27 mouse cellular contexts compared by ENCODE assay signal in the genomic region with DNA sequence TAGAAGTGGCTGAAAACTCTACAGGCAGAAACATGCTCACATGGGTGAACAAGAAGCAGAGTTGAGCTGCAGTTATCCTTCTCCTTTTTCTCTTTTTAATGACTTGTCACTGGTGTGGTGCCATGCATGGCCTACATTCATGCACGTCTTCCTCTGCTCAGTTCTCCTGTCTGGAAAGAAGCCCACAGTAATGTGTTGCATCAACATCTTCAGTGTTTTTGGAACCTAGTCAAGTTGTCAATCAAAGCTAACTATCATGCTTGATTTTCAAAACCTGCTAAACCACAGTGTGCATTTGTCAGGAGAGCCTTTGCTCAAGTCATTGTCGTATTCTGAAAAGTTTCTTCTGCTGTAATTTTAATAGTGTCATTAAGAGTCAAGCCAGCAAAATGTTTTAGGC.
"Had no signal": no experiment of that assay in that cellular context is flagged by ENCODE, and none has a peak within 500 bp of the region (broad histone marks: within the 10 kb centered on the region; RNA-seq: fewer than 3 reads in every experiment).

No protein-coding gene starts in this region.

- H3K27me3 ChIP-seq: heart, embryonic 13.5 days; heart, embryonic 15.5 days; hindbrain, embryonic 13.5 days; hindbrain, embryonic 15.5 days; kidney, embryonic 15.5 days; limb, embryonic 12.5 days; liver, embryonic 13.5 days; liver, embryonic 15.5 days had no signal

- H3K36me3 ChIP-seq: heart, embryonic 13.5 days; heart, embryonic 15.5 days; hindbrain, embryonic 13.5 days; hindbrain, embryonic 15.5 days; kidney, embryonic 15.5 days; limb, embryonic 10.5 days; limb, embryonic 12.5 days; liver, embryonic 13.5 days; liver, embryonic 15.5 days had no signal

- H3K4me1 ChIP-seq: heart, embryonic 13.5 days; heart, embryonic 15.5 days; hindbrain, embryonic 13.5 days; hindbrain, embryonic 15.5 days; kidney, embryonic 15.5 days; limb, embryonic 10.5 days; limb, embryonic 12.5 days; liver, embryonic 13.5 days; liver, embryonic 15.5 days had no signal

- H3K9me3 ChIP-seq: heart, embryonic 13.5 days; heart, embryonic 15.5 days; hindbrain, embryonic 13.5 days; hindbrain, embryonic 15.5 days; kidney, embryonic 15.5 days; limb, embryonic 10.5 days; liver, embryonic 13.5 days; liver, embryonic 15.5 days had no signal

- H3K9ac ChIP-seq: heart, embryonic 13.5 days; heart, embryonic 15.5 days; hindbrain, embryonic 13.5 days; hindbrain, embryonic 15.5 days; kidney, embryonic 15.5 days; limb, embryonic 12.5 days; liver, embryonic 13.5 days; liver, embryonic 15.5 days had no signal

- DNase-seq: gastrocnemius, postnatal 14 days; gastrocnemius, postnatal 36 days; heart, adult 11 months; heart, adult 2 months; heart, postnatal 14 days; heart, postnatal 36 days; kidney, adult 11 months; kidney, adult 2 months; kidney, adult 9 months; kidney, postnatal 14 days; kidney, postnatal 36 days; liver; liver, embryonic 13.5 days had no signal

- ATAC-seq: hindbrain, postnatal 0 days; intestine, embryonic 16.5 days had no signal

- H3K4me2 ChIP-seq: heart, embryonic 11.5 days; heart, embryonic 13.5 days; heart, embryonic 15.5 days; hindbrain, embryonic 13.5 days; hindbrain, embryonic 15.5 days; kidney, embryonic 15.5 days; limb, embryonic 12.5 days; liver, embryonic 13.5 days; liver, embryonic 15.5 days had no signal

- H3K4me3 ChIP-seq: heart, adult 2 months; heart, embryonic 13.5 days; heart, embryonic 15.5 days; hindbrain, embryonic 13.5 days; hindbrain, embryonic 15.5 days; kidney, embryonic 15.5 days; layer of hippocampus, adult 2 months; left cerebral cortex, adult 2 months; limb, embryonic 10.5 days; limb, embryonic 12.5 days; liver, embryonic 13.5 days; liver, embryonic 15.5 days had no signal

- H3K27ac ChIP-seq: heart, adult 2 months; heart, embryonic 13.5 days; heart, embryonic 15.5 days; hindbrain, embryonic 13.5 days; hindbrain, embryonic 15.5 days; hindbrain, postnatal 0 days; kidney, embryonic 15.5 days; kidney, postnatal 0 days; layer of hippocampus, adult 2 months; left cerebral cortex, adult 2 months; limb, embryonic 10.5 days; limb, embryonic 12.5 days; liver, embryonic 13.5 days; liver, embryonic 15.5 days had no signal
